Mouse (Mus musculus) urinary bladder, postnatal 36 days (tissue): ENCODE measurements around the gene Tnrc6b.

Experiments used
- DNase-seq, 2 experiments: peaks; one replicate each; pipeline ENCODE4 v3.0.0; 2022; ENCODE audit warnings: low spot score in 2 of 2, mixed read lengths in 1 of 2

Tnrc6b gene

DNA sequence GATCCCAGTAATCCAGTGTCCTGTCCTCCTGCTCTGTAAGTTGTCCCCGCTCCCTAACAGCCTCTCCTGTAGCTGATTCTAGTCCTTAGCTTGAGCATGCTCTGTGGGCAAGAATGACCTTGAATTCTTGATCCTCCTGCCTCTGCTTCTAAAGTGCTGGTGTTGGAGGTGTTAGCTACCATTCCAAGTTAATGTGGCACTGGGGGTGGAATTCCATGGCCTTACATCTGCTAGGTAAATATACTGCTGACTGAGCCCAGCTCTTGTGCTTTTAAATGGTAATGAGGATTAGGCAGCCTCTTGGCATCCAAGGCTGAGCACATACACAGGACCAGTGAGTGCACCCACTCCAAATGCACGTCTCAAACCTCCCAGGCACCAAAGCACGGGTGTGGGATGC is 243.7 kb downstream of the Tnrc6b start:
- no peak for DNase-seq

DNA sequence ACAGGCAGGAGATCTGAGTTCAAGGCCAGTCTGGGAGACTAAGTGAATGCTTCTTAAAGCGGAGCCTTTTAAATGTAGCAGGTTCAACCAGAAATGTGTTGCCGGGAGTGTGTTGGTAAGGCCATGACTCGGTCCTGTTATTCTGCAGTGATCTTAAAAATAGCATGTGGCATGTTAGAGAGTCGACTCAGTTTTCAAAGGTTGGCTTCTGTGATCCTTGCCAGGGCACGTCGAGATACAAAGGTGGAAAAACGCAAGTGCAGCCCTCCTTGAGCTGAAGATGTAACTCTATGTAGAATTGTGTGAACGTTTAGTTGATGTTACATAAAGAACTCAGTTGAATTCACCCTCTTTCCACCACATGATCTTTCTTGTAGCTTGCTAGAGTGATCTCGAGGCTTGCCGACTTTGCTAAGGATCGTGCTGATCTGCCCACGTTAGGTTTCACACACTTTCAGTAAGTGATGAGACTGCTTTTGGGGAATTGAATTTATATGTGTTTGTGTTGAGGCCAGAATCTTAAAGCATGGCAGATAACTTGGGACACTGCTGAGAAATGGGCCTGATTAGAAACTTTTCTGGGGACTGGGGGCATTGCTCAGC is 244.8 kb downstream of the Tnrc6b start:
- DNase-seq, result no peak

DNA sequence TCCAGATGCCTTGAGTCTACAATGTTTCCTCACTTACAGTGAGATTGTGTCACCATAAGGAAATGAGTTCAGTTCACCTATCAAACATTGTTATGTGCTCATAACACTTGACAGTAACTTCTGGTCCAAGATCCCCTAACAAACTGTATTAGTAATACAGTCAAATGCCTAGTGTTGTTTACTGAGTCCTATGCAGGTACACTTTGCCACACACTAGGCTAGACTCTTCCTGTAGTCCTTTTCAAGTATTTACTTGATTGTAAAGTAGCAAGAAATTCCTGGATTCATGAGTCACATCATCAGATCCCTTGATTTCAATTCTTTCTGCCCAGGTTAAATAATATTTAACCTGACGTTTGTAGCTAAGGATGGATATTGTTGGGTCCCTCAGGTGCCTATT is 258.3 kb downstream of the Tnrc6b start:
- no peak for DNase-seq

- no peak for DNase-seq
Observed at GRCm38 (mm10) chr15:80974311-80974710, 263.2 kb downstream of the Tnrc6b start.

GRCm38 (mm10) chr15:80975666-80976065 is 264.6 kb downstream of the Tnrc6b start:
- no peak for DNase-seq

- peak; percentile 79 to 87 for DNase-seq
Observed at GRCm38 (mm10) chr15:80977620-80978334, 266.7 kb downstream of the Tnrc6b start, which contains the start of gene Sgsm3. TSS of gene Sgsm3 (plus strand) at chr15:80977765.

DNA sequence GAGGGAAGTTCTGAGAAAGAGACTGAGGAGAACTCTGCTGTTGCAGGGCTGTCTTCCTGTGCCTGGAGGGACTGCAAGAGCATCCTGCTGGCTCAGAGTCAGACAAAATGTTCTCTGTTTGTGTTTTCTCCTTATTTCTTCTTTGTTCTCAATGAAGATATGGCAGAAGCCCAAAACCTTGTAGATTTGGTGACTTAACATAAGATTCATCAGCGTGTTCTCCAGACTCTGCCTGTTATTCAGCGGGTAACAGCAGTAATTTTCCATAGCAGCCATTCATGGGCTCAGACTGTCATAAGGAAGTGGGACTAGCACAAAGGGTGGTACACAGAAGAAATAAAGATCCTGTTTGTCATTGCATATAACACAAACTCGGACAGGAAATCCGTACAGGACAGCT is 268.5 kb downstream of the Tnrc6b start:
- no peak for DNase-seq

GRCm38 (mm10) chr15:80981176-80981575 is 270.1 kb downstream of the Tnrc6b start:
- DNase-seq, result no peak

- no peak for DNase-seq
Observed at GRCm38 (mm10) chr15:80983264-80983663, 272.2 kb downstream of the Tnrc6b start.

GRCm38 (mm10) chr15:80988331-80988730 is 277.2 kb downstream of the Tnrc6b start:
- DNase-seq, result no peak

DNA sequence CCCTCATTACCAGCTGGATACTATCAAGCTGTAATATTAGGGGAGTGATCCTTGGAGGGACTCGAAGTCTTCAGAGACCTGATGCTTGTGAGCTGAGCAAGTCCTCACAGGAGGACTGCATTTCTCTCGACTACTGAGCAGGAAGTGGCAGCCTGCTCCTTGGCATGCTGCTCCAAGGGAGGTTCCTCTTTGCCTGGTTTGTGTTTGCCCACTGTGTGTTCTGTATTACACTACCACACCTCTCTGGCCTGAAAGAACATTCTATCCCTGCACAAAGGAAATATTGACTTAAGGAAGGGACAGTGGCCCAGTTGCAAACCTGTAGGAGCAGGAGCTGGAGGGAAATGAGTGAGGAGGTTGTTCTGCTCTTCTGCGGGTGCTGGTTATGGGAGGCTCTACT is 278.6 kb downstream of the Tnrc6b start:
- DNase-seq, result peak; percentile 26 to 36
